Mouse (Mus musculus): ENCODE measurements around the gene Lgi1. TPM values are rescaled to one million over a fixed set of nuclear protein-coding genes. Genes with fewer than 3 reads are reported as not detected.
A peak's percentile ranks its signal among the peaks of the same experiment; 100 is the strongest.

The Lgi1 gene
- total RNA-seq, 2 experiments from 2014 or later, result 130 to 135 TPM

DNA sequence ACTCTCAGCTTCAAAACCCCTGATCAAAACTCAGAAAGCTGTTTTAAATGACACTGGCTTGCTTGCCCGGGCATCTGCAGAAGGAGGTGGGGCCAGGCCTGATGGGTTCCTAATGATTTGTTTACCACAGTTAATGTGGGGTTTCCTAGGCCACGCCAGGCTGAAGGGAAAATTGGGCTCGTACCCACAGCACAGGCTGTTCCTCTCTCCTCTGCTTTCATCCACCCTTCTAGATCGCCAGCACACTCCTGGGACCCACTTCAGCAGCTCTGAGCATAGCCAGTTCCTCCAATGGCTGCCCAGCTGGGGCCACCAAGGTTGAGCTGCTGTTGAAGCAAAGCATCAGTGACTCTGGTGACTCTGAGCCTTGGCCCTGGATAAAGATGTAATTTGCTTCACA lies 4.0 kb upstream of the Lgi1 start:
- no peak for DNase-seq (ENCODE audit: low spot score in 2 of 2)

DNA sequence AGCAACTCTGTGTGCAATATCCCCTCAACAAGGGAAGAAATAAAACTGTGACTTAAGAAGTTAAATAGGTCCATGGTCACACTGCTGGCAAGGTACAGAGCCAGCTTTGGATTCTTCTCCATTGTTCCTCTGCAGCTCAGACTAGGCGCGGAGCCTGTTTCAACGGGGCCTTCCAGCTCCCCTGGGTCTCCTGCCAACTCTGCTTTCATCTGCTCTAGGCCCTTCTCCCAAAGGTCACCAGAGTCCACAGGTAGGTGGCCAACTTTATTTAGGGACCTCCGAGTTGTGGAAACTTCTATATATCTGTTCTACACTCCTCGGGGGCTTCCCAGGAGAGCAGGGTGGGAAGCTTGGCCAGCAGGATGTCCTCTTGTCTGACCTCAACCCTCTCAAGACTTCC lies 3.0 kb upstream of the Lgi1 start:
- no peak for DNase-seq (ENCODE audit: low spot score in 2 of 2)

DNA sequence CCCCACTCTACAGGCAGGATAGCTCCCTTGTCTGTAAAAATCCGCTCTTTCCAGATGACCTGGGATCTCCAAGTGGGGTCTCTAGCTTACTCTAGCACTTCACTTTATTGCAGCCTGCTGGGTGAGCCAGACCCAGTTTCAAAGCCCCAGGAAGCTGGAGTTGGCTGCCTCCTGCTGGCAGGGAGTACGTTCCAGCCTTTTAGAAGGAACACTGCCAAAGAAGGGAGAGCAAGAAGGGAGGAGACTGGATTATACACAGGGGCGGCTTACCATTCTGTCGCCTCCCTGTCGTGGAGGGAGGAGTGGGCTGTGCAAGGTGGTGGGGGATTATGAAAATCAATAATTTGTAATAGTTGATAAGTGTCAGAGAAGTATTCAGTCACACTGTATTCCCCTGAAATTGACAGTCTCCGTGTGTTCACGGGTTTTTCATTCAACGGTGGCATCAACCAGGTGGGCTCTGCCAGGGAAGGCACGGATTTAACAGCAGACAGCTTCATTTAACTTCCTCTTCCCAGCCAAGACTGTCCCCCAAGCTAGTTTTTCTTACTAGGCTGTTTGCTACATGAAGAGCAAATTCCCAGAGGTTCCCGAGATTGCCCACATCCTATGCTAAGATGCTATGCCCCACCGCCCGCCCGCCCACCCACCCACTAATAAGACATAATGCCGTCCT lies 369 bp upstream of the Lgi1 start:
- DNase-seq (ENCODE audit: low spot score in 2 of 2), result peak; percentile 69 to 82

- DNase-seq (ENCODE audit: low spot score in 2 of 2), result no peak
Measured at GRCm38 (mm10) chr19:38265767-38266166, 1.4 kb downstream of the Lgi1 start.

DNA sequence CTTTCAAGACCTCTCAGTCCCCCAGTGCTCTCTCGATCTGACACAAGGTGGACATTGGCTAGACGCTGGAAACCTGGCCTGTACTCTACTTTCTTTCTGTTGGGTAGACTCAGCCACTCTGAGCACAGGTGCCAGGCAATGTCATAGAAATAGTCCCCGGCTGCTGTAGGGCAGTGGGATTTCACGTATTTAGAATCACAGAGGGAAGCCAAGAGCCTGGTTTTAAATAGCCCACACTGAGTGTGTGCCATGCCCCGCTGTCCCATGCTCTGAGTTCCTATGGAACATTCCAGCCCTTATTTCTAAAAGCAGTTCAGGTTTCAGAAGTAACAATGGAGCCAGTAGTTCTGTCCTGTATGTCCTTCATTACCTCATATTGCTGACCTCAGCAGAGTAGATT lies 3.1 kb downstream of the Lgi1 start:
- no peak for DNase-seq (ENCODE audit: low spot score in 2 of 2)

DNA sequence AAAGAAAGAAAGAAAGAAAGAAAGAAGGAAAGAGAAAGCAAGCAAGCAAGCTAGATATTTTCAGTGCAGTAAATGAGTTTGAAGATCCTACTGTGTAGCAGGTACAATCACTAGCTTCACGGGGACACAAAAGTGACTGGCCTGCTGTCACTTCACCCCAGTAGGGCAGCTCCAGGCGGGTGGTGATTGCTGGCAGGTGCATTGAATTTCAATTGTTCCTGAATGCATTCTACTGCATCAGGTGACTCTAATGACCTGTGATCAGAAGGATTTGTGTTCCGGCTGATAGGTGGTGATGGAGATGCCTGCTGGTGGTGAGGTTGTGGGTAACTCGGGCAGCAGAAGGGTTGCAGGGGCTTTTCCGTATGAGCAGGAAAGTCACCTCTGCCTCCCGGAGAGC lies 6.7 kb downstream of the Lgi1 start:
- no peak for DNase-seq (ENCODE audit: low spot score in 2 of 2)

GRCm38 (mm10) chr19:38273820-38274219 lies 9.5 kb downstream of the Lgi1 start:
- no peak for DNase-seq (ENCODE audit: low spot score in 2 of 2)

DNA sequence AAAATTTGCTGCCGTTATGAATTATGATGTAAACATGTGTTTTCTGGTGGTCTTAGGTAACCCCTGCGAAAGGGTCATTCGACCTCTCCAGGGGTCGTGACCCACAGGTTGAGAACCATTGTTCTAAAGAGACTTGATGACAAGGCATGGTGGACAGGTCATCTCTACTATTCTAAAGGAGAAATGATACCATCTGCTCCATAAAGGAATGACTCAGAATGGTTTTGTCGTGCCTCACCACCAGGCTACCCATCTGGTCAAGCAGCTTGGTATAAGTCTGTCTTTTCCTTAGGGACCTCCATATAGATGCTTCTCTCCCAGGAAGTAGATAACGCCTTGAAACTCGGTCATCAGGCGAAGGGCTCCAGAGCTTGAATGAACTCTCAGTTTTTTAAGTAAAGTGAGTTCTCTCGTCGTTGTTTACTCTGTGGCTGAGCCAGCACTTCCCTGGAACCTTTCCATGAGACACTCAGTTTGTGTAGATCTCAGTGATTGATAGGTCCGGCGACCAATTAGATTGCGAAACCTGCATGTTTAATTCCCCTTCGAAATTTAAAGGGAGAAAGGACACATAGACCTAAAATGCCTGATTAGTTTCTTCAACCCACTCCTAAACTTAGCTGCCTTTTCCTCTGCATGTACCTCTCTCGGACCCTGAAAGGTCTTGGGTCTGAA lies 10.5 kb downstream of the Lgi1 start:
- DNase-seq (ENCODE audit: low spot score in 2 of 2), result no peak

GRCm38 (mm10) chr19:38276226-38276625 lies 11.9 kb downstream of the Lgi1 start:
- DNase-seq (ENCODE audit: low spot score in 2 of 2), result no peak

GRCm38 (mm10) chr19:38280242-38280641 lies 15.9 kb downstream of the Lgi1 start:
- DNase-seq (ENCODE audit: low spot score in 2 of 2), result no peak

DNA sequence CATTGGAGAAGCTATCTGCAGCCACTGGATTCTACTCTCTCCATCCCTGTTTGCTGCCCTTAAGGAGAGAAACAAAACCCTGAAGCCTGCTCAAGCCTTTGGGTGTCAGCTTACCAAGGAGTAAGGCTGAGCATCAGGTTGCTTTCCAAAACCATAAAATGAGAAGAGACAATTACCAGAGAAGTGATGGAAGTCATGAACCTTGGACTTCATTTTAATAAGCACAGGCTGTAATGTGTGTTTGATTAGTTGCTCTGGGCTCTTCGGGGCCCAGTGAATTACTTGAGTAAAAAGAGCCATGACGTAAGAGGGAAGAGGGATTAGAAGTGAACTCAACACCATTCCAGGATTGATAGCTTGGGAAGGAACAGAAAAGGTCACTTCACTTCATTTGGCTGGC lies 18.1 kb downstream of the Lgi1 start:
- no peak for DNase-seq (ENCODE audit: low spot score in 2 of 2)

DNA sequence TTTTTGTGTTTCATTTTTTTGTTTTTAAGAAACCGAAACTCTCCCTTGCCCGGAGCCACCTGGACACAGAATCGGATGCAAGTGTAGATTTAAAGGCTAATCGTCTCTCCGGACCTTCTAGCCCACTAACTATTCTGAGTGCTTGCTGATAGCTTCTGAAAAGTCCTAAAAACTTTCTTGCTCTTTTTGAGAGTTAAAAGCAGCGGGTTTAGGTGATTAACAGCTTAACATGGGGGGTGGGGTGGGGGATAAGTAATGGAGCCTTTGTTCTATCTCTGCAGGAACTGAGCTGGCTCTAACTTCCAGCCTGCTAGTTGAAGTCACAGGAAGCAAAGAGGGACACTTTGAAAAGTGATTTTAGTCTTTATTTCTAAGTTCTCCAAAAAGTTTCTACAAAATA lies 24.2 kb downstream of the Lgi1 start:
- DNase-seq (ENCODE audit: low spot score in 2 of 2), result no peak

GRCm38 (mm10) chr19:38291432-38291831 lies 27.1 kb downstream of the Lgi1 start:
- DNase-seq (ENCODE audit: low spot score in 2 of 2), result peak; percentile 53 to 72

- no peak for DNase-seq (ENCODE audit: low spot score in 2 of 2)
Measured at GRCm38 (mm10) chr19:38298018-38298626, 33.8 kb downstream of the Lgi1 start.

GRCm38 (mm10) chr19:38308116-38308515 lies 43.8 kb downstream of the Lgi1 start:
- DNase-seq (ENCODE audit: low spot score in 2 of 2), result no peak

DNA sequence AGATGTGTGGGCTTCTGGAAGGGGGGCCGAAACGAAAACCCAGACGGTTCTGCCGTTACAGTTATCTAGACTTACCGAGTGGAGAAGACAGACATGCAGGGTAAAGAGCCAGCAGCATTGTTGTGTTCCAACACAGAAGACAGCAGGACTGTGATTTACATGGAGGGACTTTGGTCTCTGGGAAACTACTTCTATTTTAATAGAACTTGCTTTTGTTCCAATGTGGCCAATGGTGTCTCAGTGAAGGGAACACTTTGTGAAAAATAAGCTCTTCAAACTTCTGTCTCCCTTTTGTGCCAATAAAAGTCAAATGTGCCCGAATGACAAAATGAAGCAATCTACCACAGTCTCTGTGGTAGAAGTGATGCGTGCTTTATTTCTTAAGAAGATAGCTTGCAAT lies 50.8 kb downstream of the Lgi1 start:
- no peak for DNase-seq (ENCODE audit: low spot score in 2 of 2)

DNA sequence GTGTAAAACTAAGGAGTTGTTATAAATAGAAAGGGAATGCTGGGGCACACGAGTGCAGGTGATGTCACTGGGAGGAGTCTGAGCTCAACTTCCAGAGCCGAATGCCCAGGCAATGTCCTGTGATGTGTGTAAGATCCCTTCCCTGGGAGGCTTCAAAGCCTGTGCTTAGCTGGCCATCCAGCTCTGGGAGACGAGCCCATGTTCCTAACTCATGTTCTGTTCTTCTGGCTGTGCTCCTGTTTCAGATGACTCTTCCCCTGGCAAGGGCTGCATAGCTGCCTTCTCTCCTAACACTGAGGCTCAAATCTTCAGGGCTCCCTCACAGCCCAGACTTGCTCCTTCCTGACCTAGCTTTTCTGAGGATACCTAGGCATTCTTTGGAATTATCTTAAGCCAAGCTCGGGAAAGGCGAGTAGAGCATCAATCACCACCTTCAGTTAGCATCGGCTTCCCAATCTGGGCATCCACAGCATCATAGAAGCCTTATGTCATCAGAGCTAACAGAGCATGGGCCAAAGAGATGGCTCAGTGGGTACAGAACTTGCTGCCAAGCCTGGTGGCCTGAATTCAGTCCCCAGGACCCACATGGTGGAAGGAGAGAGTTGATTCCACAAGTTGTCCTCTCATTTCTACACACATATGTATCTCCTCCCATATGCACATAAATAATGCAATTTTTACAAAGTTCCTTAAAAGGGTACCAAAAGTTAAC lies 52.4 kb downstream of the Lgi1 start:
- DNase-seq (ENCODE audit: low spot score in 2 of 2), result no peak

GRCm38 (mm10) chr19:38318308-38318707 lies 54.0 kb downstream of the Lgi1 start:
- DNase-seq (ENCODE audit: low spot score in 2 of 2), result no peak

DNA sequence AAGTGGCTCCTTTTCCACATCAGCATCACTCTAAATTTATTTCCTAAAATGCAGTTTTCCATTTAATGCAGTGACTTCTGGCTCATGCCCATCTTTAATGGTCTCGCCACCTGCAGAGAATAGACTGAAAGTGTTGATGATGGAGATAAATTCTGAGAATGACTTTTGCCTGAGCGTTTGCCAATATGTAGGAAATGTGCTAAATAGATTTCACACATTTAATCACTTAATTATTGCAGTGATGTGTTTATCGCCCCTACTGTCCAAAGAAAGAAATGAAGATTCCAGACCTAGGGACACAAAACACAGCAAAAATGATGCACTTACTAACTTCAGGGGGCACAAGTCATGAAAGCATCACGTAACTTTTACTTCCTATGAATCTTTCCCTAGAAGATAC lies 54.8 kb downstream of the Lgi1 start:
- DNase-seq (ENCODE audit: low spot score in 2 of 2), result no peak

GRCm38 (mm10) chr19:38320651-38321188 lies 56.4 kb downstream of the Lgi1 start:
- DNase-seq (ENCODE audit: low spot score in 2 of 2), result no peak

DNA sequence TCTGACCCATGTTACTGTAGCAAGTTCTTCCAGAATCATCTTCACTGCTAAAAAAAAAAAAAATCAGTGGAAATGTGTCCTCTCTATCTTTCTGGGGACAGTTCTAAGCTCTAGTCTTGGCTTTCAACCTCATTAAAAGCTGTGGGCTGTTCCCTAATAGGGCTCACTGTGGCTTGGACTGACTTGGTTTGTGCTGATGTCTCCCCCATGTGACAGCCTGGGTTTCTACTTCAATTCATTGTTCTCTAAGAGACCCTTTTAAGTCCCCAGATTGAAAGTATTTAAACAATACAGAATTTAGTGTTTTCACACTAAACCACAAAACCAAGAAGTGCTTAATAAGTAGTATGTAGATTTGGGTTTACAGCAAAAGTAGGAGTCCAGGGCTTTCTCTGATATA lies 59.4 kb downstream of the Lgi1 start:
- no peak for DNase-seq (ENCODE audit: low spot score in 2 of 2)

Measured in left cerebral cortex, adult 18-20 months (tissue).